8 mouse cellular contexts compared by ENCODE assay signal in the genomic region with DNA sequence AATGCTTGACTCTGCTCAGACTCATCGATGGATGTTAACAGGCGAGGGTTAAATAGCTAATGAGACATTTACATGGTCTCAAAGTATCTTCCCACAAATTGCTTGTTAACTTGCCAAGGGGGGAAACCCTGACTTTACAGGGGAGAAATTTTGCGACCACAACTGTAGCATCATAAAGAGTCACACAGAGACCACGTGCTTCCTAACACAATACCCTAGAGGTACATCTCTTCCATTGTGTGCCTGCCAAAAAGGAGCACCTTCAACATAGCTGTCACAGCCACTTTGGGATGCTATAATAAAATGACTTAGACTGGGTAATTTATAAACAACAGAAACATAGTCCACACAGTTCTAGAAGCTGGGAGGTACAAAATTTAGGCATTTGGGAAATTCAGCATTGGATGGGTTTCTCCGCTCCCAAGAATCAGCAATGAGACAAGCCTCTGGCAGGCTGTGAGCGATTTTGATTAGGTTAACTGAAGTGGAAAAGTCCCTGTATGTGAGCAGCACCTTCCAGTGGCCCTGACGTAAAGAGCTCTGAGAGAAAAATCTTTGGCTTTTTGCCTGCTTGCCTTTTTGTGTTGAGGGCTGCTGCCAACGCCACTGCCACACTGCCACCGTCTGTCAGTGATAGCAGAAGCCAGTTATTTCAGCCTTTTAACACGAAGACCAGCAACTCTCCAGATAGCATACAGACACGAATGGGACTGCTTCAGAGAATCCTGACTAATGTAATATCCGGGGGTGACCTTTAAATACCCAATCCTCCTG. TPM values are rescaled to one million over a fixed set of nuclear protein-coding genes. Genes with fewer than 3 reads are reported as not detected.
A peak's percentile ranks its signal among the peaks of the same experiment; 100 is the strongest.
DNase-seq lines count a peak whose midpoint lies in the region; ATAC-seq lines count a peak whose summit lies in the region.

No protein-coding gene starts in this region.

- peak; percentile 82 for ATAC-seq in cerebellum, adult (ENCODE audit: insufficient number of reproducible peaks, low FRiP score, low TSS enrichment)

- DNase-seq in adrenal gland, postnatal 10 days: peak; percentile 29
- no peak for DNase-seq in adrenal gland, adult 18-20 months (ENCODE audit: low spot score in 2 of 2)
- peak; percentile 7 to 16 for DNase-seq in kidney, postnatal 36 days
- no peak for DNase-seq in kidney, postnatal 4 days
- peak; percentile 6 to 7 for DNase-seq in layer of hippocampus, postnatal 36 days
- no peak for DNase-seq in urinary bladder, postnatal 10 days (ENCODE audit: low spot score)
- no peak for DNase-seq in thymus, postnatal 10 days (ENCODE audit: low spot score in 2 of 2)

RNA-seq across cellular contexts. Expression of a gene that starts 27.8 kb away (rescaled TPM):
- 10 to 100 TPM; 18.0 to 22.2 TPM for total RNA-seq in adrenal gland, postnatal 10 days (2021)
- total RNA-seq in adrenal gland, adult 18-20 months (2021): 10 to 100 TPM; 21.5 to 23.6 TPM
- total RNA-seq in layer of hippocampus, postnatal 36 days (2021): 10 to 100 TPM; 18.0 to 20.9 TPM

RNA-seq across cellular contexts. Expression of a gene that starts 58.1 kb away (rescaled TPM):
- total RNA-seq in adrenal gland, postnatal 10 days (2021): 10 to 100 TPM; 44.0 to 45.2 TPM
- total RNA-seq in adrenal gland, adult 18-20 months (2021): 10 to 100 TPM; 54.5 to 67.5 TPM
- 100 to 1,000 TPM; 180 to 214 TPM for total RNA-seq in layer of hippocampus, postnatal 36 days (2021)

Comparison
In these comparisons a context has a peak if more than half of its experiments do, and no peak if none do; other contexts are left out.
1. DNase-seq: peak in adrenal gland, postnatal 10 days (single experiment), kidney, postnatal 36 days (2 of 2) and layer of hippocampus, postnatal 36 days (2 of 2); none in adrenal gland, adult 18-20 months (0 of 2), kidney, postnatal 4 days (0 of 2), urinary bladder, postnatal 10 days (single experiment) and thymus, postnatal 10 days (0 of 2).